In genomic region chr9:20680378-20680958, GRCm38 (mm10) we compare ENCODE assay signal across 21 mouse cellular contexts. TPM values are rescaled to one million over a fixed set of nuclear protein-coding genes. Genes with fewer than 3 reads are reported as not detected.
DNase-seq lines count a peak whose midpoint lies in the region; ATAC-seq and TF ChIP-seq lines count a peak whose summit lies in the region.
"Had no signal": no experiment of that assay in that cellular context is flagged by ENCODE, and none has a peak within 500 bp of the region (broad histone marks: within the 10 kb centered on the region; RNA-seq: fewer than 3 reads in every experiment).

No protein-coding gene starts in this region.

- peak overlapping the region; percentile 56 for H3K27ac ChIP-seq in midbrain, embryonic 12.5 days (replicated peaks)
- H3K27ac ChIP-seq in midbrain, embryonic 10.5 days (replicated peaks), result no peak overlapping the region; the same call in 1 of the 2 replicates
- H3K27ac ChIP-seq in forebrain, embryonic 12.5 days, result peak overlapping the region; percentile 75
- peak overlapping the region; percentile 66 for H3K27ac ChIP-seq in hindbrain, embryonic 13.5 days
- H3K27ac ChIP-seq: heart, adult 2 months; kidney, embryonic 15.5 days; liver, embryonic 14.5 days; lung, embryonic 15.5 days; stomach, postnatal 0 days had no signal

- no peaks in the 10 kb centered on the region for H3K9me3 ChIP-seq in midbrain, embryonic 12.5 days
- peaks cover 5% of the 10 kb centered on the region; the same call in 1 of the 2 replicates for H3K9me3 ChIP-seq in midbrain, embryonic 10.5 days (replicated peaks)
- H3K9me3 ChIP-seq in forebrain, embryonic 12.5 days, result no peaks in the 10 kb centered on the region
- H3K9me3 ChIP-seq in hindbrain, embryonic 13.5 days, result no peaks in the 10 kb centered on the region
- H3K9me3 ChIP-seq: kidney, embryonic 15.5 days; lung, embryonic 15.5 days had no signal

- WGBS in midbrain, embryonic 12.5 days, result 67% methylated on average over 9 of the region's 9 CpGs
- WGBS in midbrain, embryonic 10.5 days, result 84% methylated on average over 9 of the region's 9 CpGs
- 33% methylated on average over 9 of the region's 9 CpGs for WGBS in forebrain, embryonic 12.5 days
- 51% methylated on average over 9 of the region's 9 CpGs for WGBS in hindbrain, embryonic 13.5 days

- ATAC-seq in midbrain, embryonic 12.5 days (ENCODE audit: low FRiP score, low read depth), result no peak
- no peak for ATAC-seq in forebrain, embryonic 12.5 days (ENCODE audit: low FRiP score)
- no peak for ATAC-seq in hindbrain, embryonic 13.5 days (ENCODE audit: low FRiP score)
- no peak for ATAC-seq in megakaryocyte progenitor cell, adult 5-6 weeks (replicated peaks; ENCODE audit: poor library complexity)
- ATAC-seq: intestine, postnatal 0 days had no signal

- no peaks in the 10 kb centered on the region for H3K27me3 ChIP-seq in midbrain, embryonic 12.5 days
- no peaks in the 10 kb centered on the region for H3K27me3 ChIP-seq in midbrain, embryonic 10.5 days (ENCODE audit: low read depth, poor library complexity, severe bottlenecking)
- H3K27me3 ChIP-seq in forebrain, embryonic 12.5 days, result peaks cover 16% of the 10 kb centered on the region; the same call in 1 of the 2 replicates
- no peaks in the 10 kb centered on the region for H3K27me3 ChIP-seq in hindbrain, embryonic 13.5 days
- H3K27me3 ChIP-seq: kidney, embryonic 15.5 days; lung, embryonic 15.5 days had no signal

- peaks cover 13% of the 10 kb centered on the region for H3K4me1 ChIP-seq in midbrain, embryonic 12.5 days
- H3K4me1 ChIP-seq in midbrain, embryonic 10.5 days, result peaks cover 26% of the 10 kb centered on the region
- H3K4me1 ChIP-seq in forebrain, embryonic 12.5 days, result peaks cover 30% of the 10 kb centered on the region
- H3K4me1 ChIP-seq in hindbrain, embryonic 13.5 days (replicated peaks), result peaks cover 30% of the 10 kb centered on the region
- H3K4me1 ChIP-seq: kidney, embryonic 15.5 days; lung, embryonic 15.5 days had no signal

- no peak for TF ChIP-seq POLR2A in brain, embryonic 14.5 days (IDR thresholded peaks at IDR 0.05; ENCODE audit: borderline replicate concordance, extremely low read depth, insufficient read depth, insufficient read length, poor library complexity, severe bottlenecking)

- no peak overlapping the region for H3K9ac ChIP-seq in midbrain, embryonic 12.5 days (replicated peaks)
- no peak overlapping the region for H3K9ac ChIP-seq in forebrain, embryonic 12.5 days
- H3K9ac ChIP-seq in hindbrain, embryonic 13.5 days, result no peak overlapping the region
- H3K9ac ChIP-seq: kidney, embryonic 15.5 days; liver, embryonic 14.5 days; lung, embryonic 15.5 days had no signal

- H3K4me3 ChIP-seq in midbrain, embryonic 12.5 days, result no peak overlapping the region
- no peak overlapping the region for H3K4me3 ChIP-seq in midbrain, embryonic 10.5 days
- no peak overlapping the region for H3K4me3 ChIP-seq in forebrain, embryonic 12.5 days (replicated peaks)
- no peak overlapping the region for H3K4me3 ChIP-seq in hindbrain, embryonic 13.5 days
- H3K4me3 ChIP-seq: heart, adult 2 months; kidney, embryonic 15.5 days; lung, embryonic 15.5 days had no signal

- H3K4me2 ChIP-seq in midbrain, embryonic 12.5 days (replicated peaks), result no peak overlapping the region
- no peak overlapping the region for H3K4me2 ChIP-seq in forebrain, embryonic 12.5 days
- no peak overlapping the region for H3K4me2 ChIP-seq in hindbrain, embryonic 13.5 days
- H3K4me2 ChIP-seq: kidney, embryonic 15.5 days; lung, embryonic 15.5 days had no signal

- no peak for DNase-seq in midbrain, embryonic 10.5 days (ENCODE audit: low spot score)
- peak; percentile 86 for DNase-seq in brain, embryonic 14.5 days (ENCODE audit: low read depth)
- DNase-seq in ovary, postnatal 14 days (ENCODE audit: low spot score), result no peak
- DNase-seq in layer of hippocampus, adult 18-20 months (ENCODE audit: low spot score in 2 of 2), result no peak
- DNase-seq: adrenal gland, postnatal 36 days; B cell, adult 2 months; cerebellum, adult 18-20 months; cerebellum, postnatal 25 days; gastrocnemius, postnatal 14 days; heart, adult 2 months; heart, postnatal 4 days; thymus, postnatal 14 days had no signal

- TF ChIP-seq CTCF in brain, embryonic 14.5 days (IDR thresholded peaks at IDR 0.05; ENCODE audit: borderline replicate concordance, extremely low read depth, insufficient read depth, insufficient read length), result no peak

- no peaks in the 10 kb centered on the region for H3K36me3 ChIP-seq in midbrain, embryonic 12.5 days
- H3K36me3 ChIP-seq in midbrain, embryonic 10.5 days, result no peaks in the 10 kb centered on the region
- no peaks in the 10 kb centered on the region for H3K36me3 ChIP-seq in forebrain, embryonic 12.5 days (replicated peaks)
- H3K36me3 ChIP-seq in hindbrain, embryonic 13.5 days, result peaks cover 2% of the 10 kb centered on the region; the same call in 1 of the 2 replicates
- H3K36me3 ChIP-seq: kidney, embryonic 15.5 days; lung, embryonic 15.5 days had no signal

RNA-seq across cellular contexts. Expression of gene Pin1, which starts 28.6 kb away (rescaled TPM):
- 54.6 and 54.8 TPM in 2 replicates for polyA plus RNA-seq in midbrain, embryonic 12.5 days (2016; fragmentation: Nextera tagmentation; extraction: Ambion mirVana)
- 84.0 and 91.4 TPM in 2 replicates for polyA plus RNA-seq in midbrain, embryonic 10.5 days (2016; fragmentation: Nextera tagmentation; extraction: Ambion mirVana)
- 34.4 and 41.6 TPM in 2 replicates for polyA plus RNA-seq in brain, embryonic 14.5 days (2012; rRNA removed)
- polyA plus RNA-seq in forebrain, embryonic 12.5 days (2016; fragmentation: Nextera tagmentation; extraction: Ambion mirVana), result 53.9 and 56.2 TPM in 2 replicates
- polyA plus RNA-seq in hindbrain, embryonic 13.5 days (2015; fragmentation: Nextera tagmentation; extraction: Ambion mirVana), result 59.8 and 61.5 TPM in 2 replicates
- 10 to 100 TPM; 33.9 to 34.8 TPM for total RNA-seq in layer of hippocampus, adult 18-20 months (2021)
- 14.7 and 18.5 TPM in 2 replicates for total RNA-seq in megakaryocyte progenitor cell, adult 5-6 weeks (2015)
- 14.7 and 19.1 TPM in 2 replicates for total RNA-seq in megakaryocyte progenitor cell, adult 5-6 weeks (2017)

RNA-seq across cellular contexts. Expression of gene Fbxl12, which starts 35.9 kb away (rescaled TPM):
- 19.2 and 20.5 TPM in 2 replicates for polyA plus RNA-seq in midbrain, embryonic 12.5 days (2016; fragmentation: Nextera tagmentation; extraction: Ambion mirVana)
- 20.4 and 21.2 TPM in 2 replicates for polyA plus RNA-seq in midbrain, embryonic 10.5 days (2016; fragmentation: Nextera tagmentation; extraction: Ambion mirVana)
- polyA plus RNA-seq in brain, embryonic 14.5 days (2012; rRNA removed), result 34.7 and 40.0 TPM in 2 replicates
- 16.2 and 16.4 TPM in 2 replicates for polyA plus RNA-seq in forebrain, embryonic 12.5 days (2016; fragmentation: Nextera tagmentation; extraction: Ambion mirVana)
- 18.2 and 19.1 TPM in 2 replicates for polyA plus RNA-seq in hindbrain, embryonic 13.5 days (2015; fragmentation: Nextera tagmentation; extraction: Ambion mirVana)
- 10 to 100 TPM; 22.5 to 22.7 TPM for total RNA-seq in layer of hippocampus, adult 18-20 months (2021)
- total RNA-seq in megakaryocyte progenitor cell, adult 5-6 weeks (2015), result 8.3 and 17.3 TPM in 2 replicates
- total RNA-seq in megakaryocyte progenitor cell, adult 5-6 weeks (2017), result 4.2 and 6.4 TPM in 2 replicates

RNA-seq across cellular contexts. Expression of gene Ubl5, which starts 37.8 kb away (rescaled TPM):
- polyA plus RNA-seq in midbrain, embryonic 12.5 days (2016; fragmentation: Nextera tagmentation; extraction: Ambion mirVana), result 463 and 492 TPM in 2 replicates
- polyA plus RNA-seq in midbrain, embryonic 10.5 days (2016; fragmentation: Nextera tagmentation; extraction: Ambion mirVana), result 381 and 400 TPM in 2 replicates
- polyA plus RNA-seq in brain, embryonic 14.5 days (2012; rRNA removed), result 360 and 463 TPM in 2 replicates
- 499 and 516 TPM in 2 replicates for polyA plus RNA-seq in forebrain, embryonic 12.5 days (2016; fragmentation: Nextera tagmentation; extraction: Ambion mirVana)
- 500 and 520 TPM in 2 replicates for polyA plus RNA-seq in hindbrain, embryonic 13.5 days (2015; fragmentation: Nextera tagmentation; extraction: Ambion mirVana)
- 100 to 1,000 TPM; 287 to 295 TPM for total RNA-seq in layer of hippocampus, adult 18-20 months (2021)
- 420 and 464 TPM in 2 replicates for total RNA-seq in megakaryocyte progenitor cell, adult 5-6 weeks (2015)
- 94.8 and 151 TPM in 2 replicates for total RNA-seq in megakaryocyte progenitor cell, adult 5-6 weeks (2017)
